Mouse (Mus musculus) lung, postnatal 14 days (tissue): ENCODE data around the gene Cox6b2.

ENCODE experiments used
- DNase-seq: peaks from one replicate; pipeline ENCODE4 v3.0.0; 2021

The Cox6b2 gene

GRCm38 (mm10) chr7:4759670-4760069 lies 6.8 kb upstream of the Cox6b2 start:
- no peak for DNase-seq

DNA sequence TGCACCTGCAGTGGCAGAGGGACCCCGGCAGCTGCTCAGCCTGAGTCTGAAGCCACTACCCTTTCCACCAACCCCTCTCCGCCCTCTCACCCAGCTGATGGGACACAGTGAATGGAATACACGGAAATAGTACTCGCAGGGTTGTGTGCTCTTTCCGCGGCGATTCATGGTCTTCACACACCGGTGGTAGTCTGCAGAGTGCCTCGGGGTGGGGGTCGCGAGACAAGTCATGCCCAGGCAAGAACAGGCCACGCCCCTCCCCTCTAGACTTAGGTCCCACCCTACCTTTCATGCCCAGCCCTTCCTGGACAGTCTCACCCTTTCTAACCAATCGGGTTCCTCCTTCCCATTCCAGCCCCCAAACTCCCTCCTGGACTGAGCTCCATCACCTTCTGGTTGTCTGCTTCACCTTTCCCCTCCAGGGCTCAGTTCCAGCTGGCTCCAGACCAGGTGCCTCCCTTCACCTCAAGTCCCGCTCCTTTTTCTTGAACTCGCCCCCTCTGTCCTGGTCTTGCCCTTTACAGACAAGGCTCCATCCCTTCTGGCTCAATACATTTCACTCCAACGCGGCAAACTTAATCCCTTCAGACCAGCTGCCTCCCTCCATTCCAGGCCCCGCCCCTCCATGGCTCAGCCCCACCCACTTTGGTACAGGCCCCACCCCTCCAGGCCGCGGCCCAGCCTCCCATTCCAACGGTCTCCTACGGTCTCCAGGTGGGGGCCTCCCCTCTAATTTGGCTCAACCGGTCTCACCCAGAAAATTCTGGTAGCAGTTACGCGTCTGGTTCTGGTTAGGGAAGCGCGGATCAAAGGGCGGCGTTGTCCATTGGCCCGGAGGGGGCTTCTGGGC lies 698 bp downstream of the Cox6b2 start:
- peak; percentile 52 for DNase-seq

GRCm38 (mm10) chr7:4749169-4749568 lies 3.7 kb downstream of the Cox6b2 start:
- no peak for DNase-seq

DNA sequence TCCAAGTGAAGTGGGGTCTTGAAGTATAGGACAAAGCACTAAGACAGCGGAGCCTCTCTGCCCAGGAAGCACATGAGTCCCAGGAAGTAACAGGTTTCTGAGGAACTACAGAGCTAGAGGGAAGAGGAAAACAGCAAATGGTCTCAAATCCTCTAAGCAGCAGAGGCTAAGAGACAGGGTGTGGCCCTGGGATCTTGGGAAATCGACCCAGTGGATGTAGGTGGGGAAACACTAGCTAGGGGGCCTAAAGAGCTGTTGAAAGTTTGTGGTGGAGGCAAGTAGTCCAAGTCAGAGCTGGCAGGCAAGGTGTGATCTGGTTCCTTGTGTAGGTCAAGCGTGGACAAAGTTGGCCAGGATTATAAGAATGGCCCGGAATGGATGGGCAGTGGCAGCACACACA lies 4.6 kb downstream of the Cox6b2 start:
- no peak for DNase-seq

DNA sequence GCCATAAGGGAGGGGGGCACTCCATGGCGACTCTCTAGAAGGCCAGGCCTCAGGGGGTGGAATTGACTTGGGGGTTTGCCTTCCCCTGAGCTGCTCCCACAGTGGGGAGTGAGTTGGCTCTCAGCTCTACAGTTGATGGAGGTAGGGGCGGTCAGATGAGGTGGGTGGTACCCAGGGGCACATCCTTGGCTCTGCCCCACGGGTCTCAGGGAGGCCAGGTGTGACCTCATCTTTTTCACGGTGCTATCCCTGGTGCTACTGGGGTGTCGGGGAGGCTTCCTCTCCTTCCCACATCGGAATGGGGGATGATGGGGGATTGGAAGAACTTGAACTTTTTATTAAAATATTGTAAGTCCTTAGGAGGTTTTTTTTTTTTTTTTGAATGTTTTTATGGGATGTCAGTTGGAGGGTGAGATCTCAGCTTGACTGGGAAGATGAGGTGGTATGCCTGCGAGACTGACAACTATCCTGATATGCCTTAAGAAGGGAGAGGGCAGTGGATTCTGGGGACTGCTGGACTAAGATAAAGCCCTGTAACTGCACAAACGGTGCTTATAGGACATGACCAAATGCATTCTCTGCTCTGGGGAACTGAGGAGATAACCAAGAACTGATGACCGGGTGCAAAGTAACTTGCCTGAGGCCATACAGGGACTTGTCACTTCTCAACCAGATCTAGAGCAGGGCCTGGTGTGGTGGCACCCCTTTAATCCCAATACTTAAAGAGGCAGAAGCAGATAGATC lies 5.6 kb downstream of the Cox6b2 start:
- DNase-seq, result no peak

DNA sequence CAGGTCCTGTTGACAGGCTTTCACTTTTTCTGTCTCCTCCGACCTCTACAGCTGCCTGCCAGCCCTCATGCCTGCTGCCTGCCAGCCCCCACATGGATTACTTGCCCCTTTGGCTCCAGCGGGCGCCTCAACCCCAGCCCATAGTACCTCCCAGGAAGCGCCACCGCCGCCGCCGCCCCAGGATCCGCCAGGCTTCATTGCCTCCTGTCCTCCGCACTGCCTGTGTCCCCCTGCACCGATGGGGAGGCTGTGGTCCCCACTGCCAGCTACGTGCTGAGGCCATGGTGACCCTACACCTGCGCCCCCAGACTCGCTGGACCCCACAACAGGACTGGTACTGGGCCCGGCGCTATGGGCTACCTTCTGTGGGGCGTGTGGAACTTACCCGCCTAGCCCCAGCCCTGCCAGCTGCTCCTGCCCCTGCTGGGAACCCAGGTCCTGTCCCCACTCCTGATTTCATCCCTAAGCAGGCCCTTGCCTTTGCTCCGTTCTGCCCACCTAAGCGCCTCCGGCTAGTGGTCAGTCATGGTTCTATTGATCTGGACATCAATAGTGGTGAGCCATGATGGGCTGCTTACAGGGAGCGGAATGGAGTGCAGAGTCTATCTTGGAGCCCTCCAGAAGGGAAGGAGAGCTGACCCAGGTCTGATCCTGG lies 6.4 kb downstream of the Cox6b2 start:
- DNase-seq, result no peak

- DNase-seq, result no peak
These were observed 8.0 kb downstream of the Cox6b2 start for GRCm38 (mm10) chr7:4744886-4745285.

DNA sequence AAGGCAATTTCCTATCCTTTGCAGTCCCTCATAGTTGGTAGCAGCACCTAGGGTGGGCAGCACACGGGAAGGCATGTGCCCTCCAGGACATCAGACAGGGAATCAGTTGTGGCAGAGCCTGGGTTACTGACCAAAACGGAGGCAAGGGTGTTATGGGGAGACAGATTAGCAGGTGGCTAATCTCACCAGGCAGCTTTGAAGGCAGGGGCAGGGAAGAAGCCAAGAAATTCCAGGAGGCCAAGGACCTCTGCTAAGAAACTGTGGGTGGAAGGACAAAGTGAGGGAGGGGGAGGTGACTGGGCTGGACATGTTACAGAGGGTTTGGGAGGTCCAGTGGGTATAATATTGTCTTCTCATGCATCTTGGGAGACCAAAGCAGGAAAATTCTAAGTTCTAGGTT lies 9.5 kb downstream of the Cox6b2 start:
- DNase-seq, result peak; percentile 58

GRCm38 (mm10) chr7:4742482-4742819 lies 10.4 kb downstream of the Cox6b2 start:
- no peak for DNase-seq

GRCm38 (mm10) chr7:4741672-4742481 lies 11.0 kb downstream of the Cox6b2 start:
- no peak for DNase-seq

- peak; percentile 60 for DNase-seq
These were observed 11.7 kb downstream of the Cox6b2 start for GRCm38 (mm10) chr7:4741151-4741550.

GRCm38 (mm10) chr7:4740309-4740727 lies 12.6 kb downstream of the Cox6b2 start:
- DNase-seq, result no peak

- peak; percentile 97 for DNase-seq
These were observed 13.2 kb downstream of the Cox6b2 start, which contains the start of gene Kmt5c for GRCm38 (mm10) chr7:4739544-4740275. Gene Kmt5c (plus strand): TSS chr7:4740115.

- no peak for DNase-seq
These were observed 13.8 kb downstream of the Cox6b2 start for GRCm38 (mm10) chr7:4739041-4739543.

- DNase-seq, result no peak
These were observed 19.9 kb downstream of the Cox6b2 start for GRCm38 (mm10) chr7:4732968-4733392.

DNA sequence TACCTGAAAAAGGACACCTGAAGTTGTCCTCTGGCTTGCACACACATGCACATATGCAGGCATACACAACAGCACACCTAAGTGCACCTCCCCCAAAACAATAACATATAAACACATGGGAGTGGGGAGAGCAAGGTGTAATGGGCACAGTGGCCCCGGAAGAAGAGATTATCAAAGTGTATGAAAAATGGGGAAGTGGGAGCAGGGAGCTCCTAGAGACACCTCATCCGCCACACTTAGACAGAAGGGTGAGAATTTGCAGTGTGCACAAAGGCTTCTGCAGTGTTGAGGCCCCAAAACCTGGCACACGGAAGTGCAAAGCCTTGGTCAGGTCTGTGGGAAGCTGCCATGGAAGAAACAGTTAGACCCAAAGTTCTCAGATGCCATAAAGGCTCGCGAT lies 21.8 kb downstream of the Cox6b2 start:
- DNase-seq, result no peak

DNA sequence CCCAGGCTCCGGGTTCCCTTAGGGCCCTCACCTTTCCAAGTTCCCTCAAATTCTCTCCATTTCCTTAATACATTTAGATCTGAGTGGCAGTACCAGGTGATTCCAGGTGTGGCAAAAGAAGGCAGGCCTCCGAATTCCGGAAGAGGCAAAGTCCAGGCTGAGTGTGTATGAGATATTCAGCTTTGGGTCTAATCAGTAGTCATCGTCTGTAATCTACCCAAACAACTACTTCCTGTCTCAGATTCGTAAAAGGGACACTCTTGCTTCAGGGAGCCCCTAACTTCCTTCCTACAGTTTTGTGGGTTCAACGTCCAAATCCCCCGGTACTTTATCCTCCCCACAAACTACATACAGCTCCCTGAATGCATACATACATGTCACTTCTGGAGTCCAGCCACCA lies 27.7 kb downstream of the Cox6b2 start, which contains the start of gene Tmem150b:
Tmem150b (minus strand) TSS at position 81 of the 400 bp plus-strand sequence.
- no peak for DNase-seq

DNA sequence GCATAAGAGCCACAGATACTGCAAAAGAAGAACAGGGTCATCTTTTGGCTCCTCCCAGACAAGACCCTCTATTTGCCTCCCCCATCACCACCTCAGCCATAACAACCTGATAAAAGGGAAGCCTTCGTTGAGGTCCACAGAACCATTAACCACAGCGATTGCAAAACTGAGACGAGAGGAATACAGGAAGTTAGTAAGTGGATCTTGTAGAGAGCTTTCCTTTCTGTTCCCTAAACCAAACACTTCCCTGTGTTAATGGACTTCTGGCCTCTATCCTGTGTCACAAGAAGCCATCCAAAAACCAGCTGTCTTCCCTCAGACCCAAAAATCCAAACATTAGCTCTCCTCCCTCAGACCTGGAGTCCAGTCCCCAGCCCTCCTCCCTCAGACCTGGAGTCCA lies 28.5 kb downstream of the Cox6b2 start:
- peak; percentile 33 for DNase-seq

- peak; percentile 42 for DNase-seq
These were observed 29.4 kb downstream of the Cox6b2 start for GRCm38 (mm10) chr7:4723508-4723907.

DNA sequence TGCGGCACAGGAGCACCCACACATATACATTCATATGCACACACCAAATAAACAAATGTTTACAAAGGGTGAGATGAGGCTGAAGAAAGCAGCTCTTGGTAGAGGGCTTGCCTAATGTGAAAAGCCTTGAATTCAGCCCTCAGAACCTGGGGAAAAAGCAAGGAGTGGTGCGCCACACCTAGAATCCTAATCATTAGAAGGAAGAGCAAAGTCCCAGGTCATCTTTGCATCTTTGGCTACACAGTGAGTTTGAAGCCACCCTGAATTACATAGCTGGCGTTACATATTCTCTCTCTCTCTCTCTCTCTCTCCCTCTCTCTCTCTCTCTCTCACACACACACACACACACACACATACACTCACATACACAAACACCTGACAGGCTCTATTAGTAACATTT lies 33.6 kb downstream of the Cox6b2 start:
- no peak for DNase-seq

DNA sequence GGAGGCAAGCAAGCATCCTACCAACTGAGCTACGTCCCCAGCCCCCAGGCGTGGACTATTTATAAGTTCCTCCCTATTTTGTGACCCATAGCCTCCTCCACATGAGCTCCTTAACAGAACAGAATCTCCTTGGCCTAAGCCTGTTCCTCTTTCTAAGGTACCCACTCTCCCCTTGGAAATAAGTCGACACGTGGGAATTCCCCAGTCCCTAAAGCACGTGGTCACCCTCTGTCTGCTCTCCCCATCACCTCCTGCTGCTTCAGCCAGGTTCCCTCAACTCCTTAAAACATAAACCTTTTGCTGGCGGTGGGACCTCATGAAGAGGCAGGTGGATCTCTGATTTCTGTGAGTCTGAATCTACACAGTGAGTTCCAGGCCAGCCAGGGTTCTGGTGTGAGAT lies 35.9 kb downstream of the Cox6b2 start:
- no peak for DNase-seq

DNA sequence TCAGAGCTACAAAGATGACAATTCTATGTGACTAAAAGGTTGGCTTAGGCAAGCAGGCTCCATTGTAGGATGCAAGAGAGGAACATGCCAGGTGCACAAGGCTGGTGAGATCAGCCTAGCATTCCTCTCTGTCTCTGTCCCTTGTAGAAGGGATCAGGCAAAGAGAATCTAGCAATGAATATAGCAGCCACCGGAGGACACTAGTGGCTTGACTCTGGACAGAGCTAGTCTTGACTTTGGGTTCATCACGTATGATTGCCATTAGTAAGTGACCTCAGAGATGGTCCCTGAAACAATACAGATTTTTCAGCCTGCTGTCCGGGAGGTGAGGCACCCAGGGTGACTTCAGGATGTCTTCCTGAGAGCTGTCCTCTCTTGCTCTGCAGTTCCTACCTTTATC lies 40.3 kb downstream of the Cox6b2 start:
- no peak for DNase-seq
